Mouse (Mus musculus) testis, adult 2 months (tissue): ENCODE data around the gene Slc16a11.

Experiments
- CTCF ChIP-seq: fragments of 200-500 bp; IDR thresholded peaks from 2 replicates; pipeline ENCODE4 v1.5.1; 2012; ENCODE audit warnings: low read depth, mild to moderate bottlenecking, inconsistent platforms, low read length, moderate library complexity; ENCODE audit not compliant: control insufficient read depth, insufficient read depth, insufficient replicate concordance
- POLR2A ChIP-seq: fragments of 200-500 bp; IDR thresholded peaks from 2 replicates; pipeline ENCODE4 v1.6.1; 2012; ENCODE audit warnings: low read depth, mild to moderate bottlenecking, inconsistent platforms, low read length, moderate library complexity; ENCODE audit not compliant: control insufficient read depth

DNA sequence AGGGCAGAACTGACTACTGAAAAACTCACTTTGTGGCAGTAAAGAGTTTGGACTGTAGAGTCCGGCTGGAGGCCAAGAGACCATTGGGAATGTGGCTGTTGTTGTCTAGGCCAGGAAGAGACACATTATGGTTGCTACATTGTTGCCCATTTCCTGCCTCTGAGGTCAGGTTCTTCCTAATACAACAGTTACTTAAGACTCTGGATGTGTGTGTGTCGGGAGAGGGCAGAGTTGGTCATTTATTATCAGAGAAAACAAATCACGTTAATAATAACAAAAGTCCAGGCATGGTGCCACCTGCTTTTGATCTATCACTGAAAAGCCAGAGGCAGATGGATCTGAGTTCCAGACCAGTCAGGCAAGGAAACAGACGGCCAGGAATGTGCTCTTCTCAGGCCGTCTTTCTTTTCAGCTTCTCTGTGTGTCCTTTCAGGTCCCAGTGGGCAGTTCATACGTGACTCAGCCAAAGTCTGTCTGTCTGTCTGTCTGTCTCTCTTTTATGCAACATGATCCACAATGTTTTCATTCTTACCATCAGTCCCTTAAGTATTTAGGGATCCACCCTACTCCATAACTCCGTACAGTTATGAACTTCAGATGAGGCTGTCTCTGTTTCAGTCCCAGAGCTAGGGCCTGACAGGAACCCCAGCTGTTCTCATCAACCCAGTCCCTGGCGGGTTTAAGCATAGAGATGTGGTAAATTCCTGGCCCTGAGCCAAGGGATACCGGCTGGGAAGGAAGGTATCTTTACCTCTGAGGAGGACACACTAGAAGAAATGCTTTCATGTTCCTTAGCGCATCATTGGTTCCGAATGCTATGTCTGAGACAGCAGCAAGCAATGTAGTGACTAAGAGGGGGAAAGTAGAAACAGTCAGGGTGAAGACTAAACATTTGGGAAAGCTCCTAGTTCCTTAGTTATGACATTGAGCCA, 18.9 kb upstream of the Slc16a11 start:
- no peak for TF ChIP-seq CTCF
- no peak for TF ChIP-seq POLR2A
